Mouse (Mus musculus) right cerebral cortex, postnatal 36 days (tissue): ENCODE measurements around the gene Lamc1.
"Not testable (repeated sequence)": the region's sequence is repeated elsewhere in the genome, so short reads cannot be mapped to it uniquely, and the experiment has no call there.

ENCODE experiments used
- DNase-seq, 2 experiments: peaks; one replicate each; pipeline ENCODE4 v3.0.0; 2022; ENCODE audit warnings: low spot score in 2 of 2, mixed read lengths in 1 of 2

Gene Lamc1

DNA sequence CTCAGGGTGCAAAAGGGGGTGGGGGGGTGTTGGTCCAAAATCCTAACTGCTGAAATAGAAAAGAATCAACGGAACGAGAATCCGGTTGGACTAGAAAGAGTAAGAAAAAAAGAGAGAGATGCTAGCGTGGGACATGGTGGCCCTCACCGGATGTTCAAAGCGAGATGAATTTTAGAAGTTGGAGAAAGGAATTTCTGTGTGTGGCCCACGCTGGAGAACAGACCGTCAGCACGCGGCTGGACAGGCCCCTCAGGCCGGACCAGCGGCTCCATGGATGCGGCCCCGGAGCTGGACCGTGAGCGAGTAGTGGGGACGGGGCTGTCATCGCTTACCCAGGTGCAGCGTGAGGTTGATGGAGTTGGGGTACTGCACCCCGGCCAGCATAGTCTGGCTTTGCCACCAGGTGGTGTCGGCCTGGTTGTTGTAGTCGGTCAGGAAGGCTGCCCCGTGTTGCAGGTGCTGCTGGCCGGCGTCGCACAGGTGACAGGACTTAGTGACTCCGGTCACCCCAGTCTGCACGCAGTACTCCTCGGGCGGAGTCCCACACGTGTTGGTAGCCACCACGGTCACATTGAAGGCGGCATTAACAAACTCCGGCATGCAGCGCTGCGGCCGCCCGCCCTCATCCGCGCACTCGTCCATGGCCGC, 666 bp downstream of the Lamc1 start:
- peak; percentile 23 to 27 for DNase-seq

GRCm38 (mm10) chr1:153331206-153331605, 1.4 kb downstream of the Lamc1 start:
- DNase-seq, result no peak

DNA sequence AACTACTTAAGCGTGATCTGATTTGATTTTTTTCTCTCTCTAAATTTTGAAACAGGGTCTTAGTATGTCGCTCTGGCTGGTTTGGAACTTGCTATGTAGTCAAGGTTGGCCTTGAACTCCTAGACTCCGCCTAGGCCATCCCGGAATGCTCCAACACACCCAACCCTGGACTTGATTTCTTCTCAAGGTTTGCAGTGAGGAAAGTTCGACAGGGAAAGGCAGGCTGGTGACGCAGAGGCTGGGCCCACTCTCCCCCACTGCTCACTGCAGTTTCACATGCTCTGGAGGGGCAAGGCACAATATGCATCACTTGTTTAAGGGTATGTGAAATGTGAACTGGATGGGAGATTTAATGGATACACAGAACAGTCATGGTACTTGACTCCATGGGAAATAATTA, 3.3 kb downstream of the Lamc1 start:
- DNase-seq, result no peak

DNA sequence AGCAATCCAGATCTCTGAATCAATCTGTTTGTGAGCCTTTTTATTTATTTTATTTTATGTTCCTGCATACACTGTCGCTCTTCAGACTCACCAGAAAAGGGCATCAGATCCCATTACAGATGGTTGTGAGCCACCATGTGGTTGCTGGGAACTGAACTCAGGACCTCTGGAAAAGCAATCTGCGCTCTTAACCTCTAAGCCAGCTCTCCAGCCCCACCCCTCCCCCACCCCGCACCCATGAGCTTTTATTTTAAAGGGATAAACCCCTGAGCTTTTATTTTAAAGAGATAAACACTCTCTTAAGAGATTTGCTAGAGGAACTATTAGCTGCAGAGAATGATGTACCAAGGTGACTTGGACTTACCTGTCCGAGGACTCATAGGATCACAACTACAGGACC, 5.5 kb downstream of the Lamc1 start:
- no peak for DNase-seq

- no peak for DNase-seq
Observed at GRCm38 (mm10) chr1:153326226-153326625, 6.4 kb downstream of the Lamc1 start.

DNA sequence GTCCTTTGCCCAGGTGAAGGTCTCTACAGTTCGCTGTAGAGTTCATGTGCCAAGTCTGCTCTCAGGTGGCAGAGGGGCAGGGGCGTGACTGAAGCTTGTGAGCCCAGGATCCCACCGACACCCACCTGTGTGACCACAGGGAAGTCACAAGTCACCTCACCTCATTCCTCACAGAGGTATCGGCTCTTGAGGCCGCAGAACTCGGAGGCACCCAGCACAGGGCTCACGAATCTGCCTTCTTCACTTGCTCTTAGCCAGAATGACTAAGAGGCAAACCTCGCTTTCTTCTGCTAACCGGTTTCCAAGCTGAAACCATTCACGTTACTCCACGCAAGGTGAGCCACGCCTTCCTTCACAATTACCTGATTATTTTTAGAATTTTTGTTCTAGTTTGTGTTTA, 11.2 kb downstream of the Lamc1 start:
- DNase-seq, result no peak

DNA sequence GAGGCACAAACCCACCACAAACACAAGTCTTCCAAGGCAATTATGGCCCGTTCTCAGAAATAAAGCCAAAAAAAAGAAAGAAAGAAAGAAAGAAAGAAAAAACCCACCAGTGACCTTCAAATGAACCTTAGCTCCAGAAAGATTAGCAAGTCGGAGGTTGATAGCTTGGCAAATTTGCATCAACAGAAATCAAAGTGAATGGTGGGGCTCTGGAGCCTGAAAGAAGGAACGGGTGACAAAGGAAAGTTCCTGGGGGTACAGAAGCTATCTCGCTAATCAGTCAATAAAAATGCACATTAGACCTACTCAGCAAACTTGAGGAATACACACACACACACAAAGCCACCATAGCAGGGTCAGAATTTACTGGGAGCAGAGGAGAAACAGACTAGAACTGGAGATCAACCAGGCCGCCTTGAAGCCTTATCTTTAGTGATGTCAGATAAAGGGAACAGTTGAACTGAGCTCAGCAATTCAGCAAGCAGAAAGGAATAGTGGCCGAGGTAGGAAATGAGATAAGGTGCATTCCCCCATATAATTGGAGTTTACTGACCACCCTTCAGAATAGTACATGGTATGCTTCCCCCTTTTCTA, 11.9 kb downstream of the Lamc1 start:
- no peak for DNase-seq

- DNase-seq, result no peak
Observed at GRCm38 (mm10) chr1:153320121-153320520, 12.5 kb downstream of the Lamc1 start.

- no peak for DNase-seq
Observed at GRCm38 (mm10) chr1:153318741-153319140, 13.8 kb downstream of the Lamc1 start.

GRCm38 (mm10) chr1:153318287-153318686, 14.3 kb downstream of the Lamc1 start:
- no peak for DNase-seq

- DNase-seq, result no peak
Observed at GRCm38 (mm10) chr1:153317486-153318260, 14.9 kb downstream of the Lamc1 start.

GRCm38 (mm10) chr1:153316956-153317355, 15.6 kb downstream of the Lamc1 start:
- DNase-seq, result no peak

DNA sequence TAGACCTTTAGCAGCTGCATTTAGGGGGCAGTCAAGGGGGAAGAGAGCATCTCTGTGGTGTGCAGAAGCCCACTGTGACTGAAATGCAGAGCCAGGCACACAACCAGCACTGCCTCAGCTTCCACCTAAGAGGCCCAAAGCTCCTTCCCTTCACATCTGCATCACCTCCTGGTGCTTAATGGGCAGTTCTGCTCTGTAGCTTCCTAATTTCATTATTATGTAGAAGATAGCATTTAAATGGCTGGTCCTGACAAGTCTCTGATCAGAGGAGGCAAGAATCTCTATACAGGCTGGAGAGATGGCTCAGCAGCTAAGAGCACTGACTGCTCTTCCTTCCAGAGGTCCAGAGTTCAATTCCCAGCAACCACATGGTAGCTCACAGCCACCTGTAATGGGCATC, 16.3 kb downstream of the Lamc1 start:
- no peak for DNase-seq

GRCm38 (mm10) chr1:153315121-153315520, 17.5 kb downstream of the Lamc1 start:
- DNase-seq, result no peak

DNA sequence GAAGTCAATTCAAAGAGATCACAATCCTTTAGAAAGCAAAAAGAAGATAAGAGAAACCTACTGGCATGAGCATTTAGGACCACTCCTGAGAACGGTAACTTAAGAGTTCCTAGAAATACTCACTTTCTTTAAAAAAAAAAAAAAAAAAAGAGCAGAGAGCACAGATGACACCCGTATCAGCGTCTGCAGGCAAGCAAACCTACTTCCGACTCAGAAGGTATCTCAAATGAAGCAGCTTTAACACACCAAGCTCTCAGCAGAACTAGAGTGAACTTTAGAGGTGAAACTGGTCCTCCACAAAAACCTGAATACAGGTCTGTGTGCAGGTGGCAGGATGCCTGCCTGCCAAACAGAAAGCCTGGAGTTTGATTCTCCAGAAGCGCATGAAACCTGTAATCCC, 19.6 kb downstream of the Lamc1 start:
- no peak for DNase-seq

GRCm38 (mm10) chr1:153310190-153310589, 22.4 kb downstream of the Lamc1 start:
- DNase-seq, result no peak

DNA sequence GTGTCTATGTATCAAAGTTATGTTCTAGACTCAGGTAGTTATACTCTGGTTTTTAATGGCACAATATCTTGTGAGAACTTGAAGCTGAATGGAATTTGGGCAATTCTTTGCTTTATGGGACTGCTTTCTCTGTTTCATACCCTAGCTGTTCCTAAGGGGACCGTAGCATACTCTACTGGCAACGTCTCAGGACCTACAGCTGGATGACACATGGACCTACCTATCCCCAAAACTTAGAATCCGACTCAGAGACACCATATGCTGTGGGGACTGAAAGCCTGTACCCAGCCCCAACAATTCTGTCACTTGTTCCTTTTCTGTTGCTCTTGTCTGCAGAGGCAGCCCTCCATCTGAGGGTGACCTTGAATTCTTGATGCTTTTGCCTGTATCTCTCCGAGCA, 23.3 kb downstream of the Lamc1 start:
- no peak for DNase-seq

DNA sequence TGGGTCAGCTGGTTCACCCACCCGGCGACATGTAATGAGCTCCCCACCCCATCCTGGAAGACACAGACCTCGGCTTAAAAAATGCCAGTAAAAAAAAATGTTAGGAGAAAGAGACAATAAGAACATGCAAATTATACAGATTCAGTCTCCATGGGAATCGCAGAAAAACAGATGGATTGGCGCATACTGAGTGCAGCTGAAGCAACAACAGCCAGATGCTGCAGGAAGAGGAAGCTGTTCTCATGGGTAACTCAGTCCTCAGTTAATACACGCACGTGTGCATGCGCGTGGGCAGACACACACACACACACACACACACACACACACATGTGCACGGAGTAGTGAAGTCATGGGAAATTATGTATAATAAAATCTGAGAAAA, 23.7 kb downstream of the Lamc1 start:
- peak in 1 of 2 experiments; percentile 16 for DNase-seq

DNA sequence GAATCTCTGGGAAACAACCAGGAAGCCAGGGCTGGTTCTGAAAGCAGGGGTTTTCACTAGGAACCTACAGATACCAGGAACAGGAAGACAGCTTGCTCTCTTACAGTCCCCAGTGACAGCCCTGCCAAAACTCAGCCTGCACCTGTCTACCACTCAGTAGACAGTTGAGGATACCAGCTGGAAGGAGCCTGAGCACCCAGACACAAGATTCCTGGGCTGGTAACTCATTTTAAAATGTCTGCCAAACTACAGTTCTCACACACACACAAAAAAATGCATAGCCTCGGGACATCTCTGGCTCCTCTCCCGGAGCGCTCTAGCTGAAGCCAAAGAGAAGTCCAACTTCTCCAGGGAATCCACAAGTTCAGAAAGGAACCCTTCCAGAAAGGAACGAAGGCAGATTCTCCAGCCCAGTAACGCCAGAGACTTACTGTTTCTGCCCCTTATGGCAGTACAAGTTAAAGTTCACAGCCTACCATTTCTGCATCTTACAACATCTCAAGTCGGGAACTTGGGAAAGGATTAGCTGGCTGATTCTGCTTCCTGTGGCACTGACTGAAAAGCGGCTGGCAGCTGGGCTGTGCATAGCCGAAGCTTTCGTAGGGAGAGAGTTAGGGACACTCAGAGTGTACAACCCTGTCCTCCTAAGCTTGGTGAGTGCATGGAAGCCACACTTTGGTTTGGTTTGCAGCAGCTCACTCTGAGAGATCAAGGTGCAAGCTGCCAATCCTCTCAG, 24.2 kb downstream of the Lamc1 start:
- peak; percentile 54 to 68 for DNase-seq

GRCm38 (mm10) chr1:153307509-153308178, 24.9 kb downstream of the Lamc1 start:
- DNase-seq, result no peak

DNA sequence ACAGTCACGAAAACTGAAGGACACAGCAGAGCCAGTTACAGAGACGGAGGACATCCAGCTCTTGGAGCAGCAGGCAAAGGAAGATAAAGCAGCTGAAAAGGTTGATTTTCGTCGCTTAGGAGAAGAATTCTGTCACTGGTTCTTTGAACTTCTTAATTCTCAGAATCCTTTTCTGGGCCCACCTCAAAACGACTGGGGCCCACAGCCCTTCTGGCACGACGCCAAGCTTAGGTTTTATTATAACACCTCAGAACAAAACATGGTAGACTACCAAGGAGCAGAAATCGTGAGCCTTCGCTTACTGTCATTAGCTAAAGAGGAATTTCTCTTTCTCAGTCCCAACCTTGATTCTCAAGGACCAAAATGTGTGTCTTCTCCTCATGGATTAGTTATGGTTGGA, 26.9 kb downstream of the Lamc1 start:
- not testable (repeated sequence) for DNase-seq

- not testable (repeated sequence) for DNase-seq
Observed at GRCm38 (mm10) chr1:153305249-153305648, 27.3 kb downstream of the Lamc1 start.
